Mouse (Mus musculus) midbrain, postnatal 0 days (tissue): ENCODE data around the gene Ptgs1. TPM values are rescaled to one million over a fixed set of nuclear protein-coding genes. Genes with fewer than 3 reads are reported as not detected.

Source experiments
- ATAC-seq: fragments of 200-750 bp; cut with Nextera tagmentation; 2 replicates; pipeline ENCODE4 v1.8.0; 2017; ENCODE audit warnings: moderate number of reproducible peaks, mild to moderate bottlenecking, moderate TSS enrichment, moderate library complexity; ENCODE audit not compliant: low FRiP score
- DNase-seq: peaks from one replicate; pipeline ENCODE4 v3.0.0-alpha.2; 2015; ENCODE audit warnings: low spot score
- H3K27ac ChIP-seq: fragments of 300-500 bp; sonication (generic); 2 replicates; pipeline ENCODE4 v1.5.1; 2014; ENCODE audit warnings: low read depth, mild to moderate bottlenecking, low read length, mixed read lengths
- H3K27me3 ChIP-seq: fragments of 300-500 bp; sonication (generic); 2 replicates; pipeline ENCODE4 v1.6.1; 2014; ENCODE audit warnings: low read length, control low read depth, mixed read lengths; ENCODE audit not compliant: insufficient read depth
- H3K36me3 ChIP-seq: fragments of 300-500 bp; sonication (generic); 2 replicates; pipeline ENCODE4 v1.6.1; 2014; ENCODE audit warnings: low read length, control low read depth, mixed read lengths; ENCODE audit not compliant: insufficient read depth
- H3K4me1 ChIP-seq: fragments of 300-500 bp; sonication (generic); 2 replicates; pipeline ENCODE4 v1.6.1; 2014; ENCODE audit warnings: mild to moderate bottlenecking, control low read depth, antibody characterized with exemption, low read length, mixed read lengths; ENCODE audit not compliant: insufficient read depth
- H3K4me2 ChIP-seq: fragments of 300-500 bp; sonication (generic); 2 replicates; pipeline ENCODE4 v1.6.1; 2014; ENCODE audit warnings: low read depth, mild to moderate bottlenecking, low read length, mixed read lengths; ENCODE audit not compliant: poor library complexity, severe bottlenecking
- H3K4me3 ChIP-seq: fragments of 300-500 bp; sonication (generic); 2 replicates; pipeline ENCODE4 v1.5.1; 2014; ENCODE audit warnings: low read depth, mild to moderate bottlenecking, low read length, moderate library complexity
- H3K9ac ChIP-seq: fragments of 300-500 bp; sonication (generic); replicated peaks from 2 replicates; pipeline ENCODE4 v1.6.1; 2014; ENCODE audit warnings: mild to moderate bottlenecking, low read length, moderate library complexity, mixed read lengths; ENCODE audit not compliant: poor library complexity, severe bottlenecking
- H3K9me3 ChIP-seq: fragments of 300-500 bp; sonication (generic); 2 replicates; pipeline ENCODE4 v1.6.1; 2016; ENCODE audit warnings: low read length, control low read depth
- CTCF ChIP-seq: IDR thresholded peaks from 2 replicates; pipeline ENCODE4 v1.5.1; 2016; ENCODE audit warnings: antibody characterized with exemption, mild to moderate bottlenecking
- WGBS: fragments of 180-500 bp; shearing (Covaris S2); extraction: QIAGEN DNeasy Blood & Tissue Kit; methylation state at CpG from one replicate; pipeline ENCODE4 v1.1.7; 2014; 5-methylcytosine and 5-hydroxymethylcytosine counted together
- polyA plus RNA-seq: library from polyadenylated mRNA; unstranded; fragments of >200 nt; fragmentation: Nextera tagmentation; extraction: Ambion mirVana; gene quantifications from 2 replicates; pipeline ENCODE4 v1.2.1, GENCODE M21; 2015
- total RNA-seq: library from RNA; depleted of rRNA; stranded (reverse); fragments of >200 nt; gene quantifications from 2 replicates; pipeline ENCODE4 v1.2.3, GENCODE M21; 2014

Gene Ptgs1
- total and polyA plus RNA-seq, 2 experiments from 2014 or later = 6.6 to 10.5 TPM

DNA sequence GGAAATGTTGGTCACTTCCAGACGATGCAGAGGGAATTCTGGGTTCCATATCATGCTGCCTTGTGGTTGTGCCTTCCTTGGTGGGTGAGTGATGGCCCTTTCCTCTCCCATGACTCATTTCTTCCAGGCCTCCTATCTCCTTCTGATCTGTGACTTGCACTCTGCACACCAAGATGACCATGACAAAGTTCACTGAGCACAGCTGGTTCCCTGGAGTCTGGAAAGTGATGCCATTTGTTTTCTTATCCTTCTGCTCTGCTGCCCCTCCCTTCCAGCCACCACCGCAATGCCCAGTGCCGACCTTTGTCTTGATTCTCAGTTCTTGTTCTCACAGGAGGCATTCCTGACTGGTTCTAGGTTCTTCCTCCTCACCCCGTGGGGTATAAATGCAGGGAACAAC is 29.2 kb downstream of the Ptgs1 start:
- H3K4me2 ChIP-seq = no peak overlapping the region
- DNase-seq (no peak), ATAC-seq (no peak)
- H3K36me3 ChIP-seq = no peaks in the 10 kb centered on the region
- H3K27ac ChIP-seq = no peak overlapping the region
- no peaks in the 10 kb centered on the region for H3K9me3 ChIP-seq
- H3K9ac ChIP-seq = no peak overlapping the region
- no peaks in the 10 kb centered on the region for H3K4me1 ChIP-seq
- no peak for TF ChIP-seq CTCF
- WGBS = 70% methylated on average over 4 of the region's 4 CpGs
- H3K4me3 ChIP-seq = no peak overlapping the region
- H3K27me3 ChIP-seq = no peaks in the 10 kb centered on the region

DNA sequence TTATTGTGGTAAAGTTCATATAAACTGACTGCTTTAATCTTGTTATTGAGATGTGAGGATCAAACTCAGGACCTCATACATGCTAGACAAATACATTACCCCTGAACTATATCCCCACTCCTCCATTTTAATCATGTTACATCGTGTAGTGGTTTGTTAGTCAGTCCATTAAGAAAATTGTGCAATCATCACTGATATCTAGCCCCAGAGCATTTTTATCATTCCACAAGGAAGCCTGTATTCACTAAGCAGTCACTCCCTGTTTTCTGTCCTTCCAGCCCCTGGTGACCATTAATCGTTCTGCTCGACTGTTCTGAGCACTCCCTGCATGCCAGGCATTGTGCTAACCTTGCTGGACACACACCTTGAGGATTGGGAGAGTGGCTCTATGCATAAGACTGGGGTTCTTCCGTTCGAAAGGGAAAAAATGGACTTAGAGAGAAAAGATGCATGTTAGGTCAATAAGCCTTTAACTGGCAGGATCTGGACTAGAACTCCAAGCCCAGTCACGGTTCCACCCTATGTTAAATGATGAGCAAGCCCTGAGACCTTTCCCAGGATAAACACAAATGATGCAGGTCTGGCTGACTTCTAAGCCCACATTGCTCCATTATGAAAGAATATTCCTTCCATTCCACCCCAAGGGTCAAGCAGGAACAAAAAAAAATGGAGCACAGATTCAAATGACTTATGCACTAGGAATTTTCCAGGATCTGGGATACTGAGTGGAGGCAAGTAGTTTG is 29.7 kb downstream of the Ptgs1 start:
- Histone ChIP-seq H3K36me3 (no peaks in the 10 kb centered on the region), H3K4me1 (no peaks in the 10 kb centered on the region), H3K4me2 (no peak overlapping the region), H3K9ac (no peak overlapping the region), H3K9me3 (no peaks in the 10 kb centered on the region), H3K4me3 (no peak overlapping the region), H3K27ac (no peak overlapping the region), H3K27me3 (no peaks in the 10 kb centered on the region)
- WGBS = 83% methylated on average over 6 of the region's 6 CpGs
- DNase-seq = no peak
- TF ChIP-seq CTCF = no peak
- ATAC-seq = no peak

DNA sequence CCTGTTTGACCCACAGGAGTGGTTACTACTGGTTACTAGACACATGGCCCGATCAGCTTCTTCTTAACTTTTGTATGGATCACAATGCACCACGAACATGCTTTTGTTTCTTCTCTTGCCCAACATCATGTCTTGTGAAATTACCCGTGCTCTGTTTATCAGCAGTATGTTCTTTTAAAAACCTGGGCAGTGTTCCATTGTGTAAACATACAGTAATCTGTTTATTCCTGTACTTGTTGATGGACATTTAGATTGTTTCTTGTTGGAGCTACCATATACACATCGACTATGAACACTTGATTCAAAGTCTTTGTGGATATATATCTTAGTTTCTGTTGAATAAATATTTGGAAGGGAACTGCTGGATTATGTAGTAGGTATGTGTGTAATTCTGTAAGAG is 31.8 kb downstream of the Ptgs1 start:
- Histone ChIP-seq H3K9ac (no peak overlapping the region), H3K36me3 (no peaks in the 10 kb centered on the region), H3K4me1 (no peaks in the 10 kb centered on the region), H3K27ac (no peak overlapping the region), H3K27me3 (no peaks in the 10 kb centered on the region), H3K4me3 (no peak overlapping the region), H3K4me2 (no peak overlapping the region), H3K9me3 (no peaks in the 10 kb centered on the region)
- no peak for DNase-seq
- TF ChIP-seq CTCF = no peak
- ATAC-seq = no peak
- 83% methylated on average over 4 of the region's 4 CpGs for WGBS

DNA sequence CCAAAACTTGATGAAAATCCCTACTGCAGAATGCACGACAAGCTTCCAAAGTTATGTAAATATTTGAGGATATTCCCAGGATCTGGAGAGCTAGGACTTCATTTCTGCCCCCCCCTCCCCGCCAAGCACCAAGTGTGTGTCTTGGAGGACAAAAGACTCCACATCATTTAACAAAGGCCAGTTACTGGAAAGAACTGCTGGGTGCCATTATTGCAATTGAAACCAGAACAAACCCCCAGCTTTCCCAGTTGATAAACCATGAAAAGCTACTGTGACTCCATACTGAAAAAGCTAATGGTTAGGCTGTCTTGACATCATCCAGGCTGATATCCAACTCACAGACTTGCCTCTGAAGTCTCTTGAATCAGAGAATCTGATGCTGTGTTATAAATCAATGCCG is 39.2 kb downstream of the Ptgs1 start:
- no peaks in the 10 kb centered on the region for H3K27me3 ChIP-seq
- H3K9ac ChIP-seq = no peak overlapping the region
- WGBS = 31% methylated on average over 3 of the region's 3 CpGs
- DNase-seq = peak; percentile 42
- no peaks in the 10 kb centered on the region for H3K9me3 ChIP-seq
- no peak overlapping the region for H3K27ac ChIP-seq
- no peaks in the 10 kb centered on the region for H3K36me3 ChIP-seq
- ATAC-seq = no peak
- no peaks in the 10 kb centered on the region for H3K4me1 ChIP-seq
- no peak overlapping the region for H3K4me2 ChIP-seq
- H3K4me3 ChIP-seq = no peak overlapping the region
- no peak for TF ChIP-seq CTCF

DNA sequence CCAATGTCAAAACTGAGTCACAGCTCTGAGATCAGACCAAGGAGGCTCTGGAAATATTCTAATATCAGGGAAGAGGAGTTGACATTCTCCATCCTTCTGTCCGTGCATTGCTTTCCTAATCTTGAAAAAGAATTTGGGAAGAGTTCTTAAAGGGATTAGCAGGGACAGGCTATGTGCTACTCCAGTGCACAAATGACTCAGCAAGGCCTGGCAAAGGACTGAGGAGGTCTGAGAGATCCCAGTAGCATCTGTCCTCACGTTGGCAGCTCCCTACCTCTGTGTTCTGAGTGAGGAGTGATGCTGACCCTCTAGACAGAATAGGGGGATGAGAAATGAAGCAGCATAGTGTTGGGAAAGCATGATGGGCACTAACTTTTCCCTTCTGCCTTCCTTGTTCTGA is 40.0 kb downstream of the Ptgs1 start:
- no peak overlapping the region for H3K9ac ChIP-seq
- no peak overlapping the region for H3K27ac ChIP-seq
- no peak for DNase-seq
- H3K27me3 ChIP-seq = no peaks in the 10 kb centered on the region
- no peak for TF ChIP-seq CTCF
- H3K4me2 ChIP-seq = no peak overlapping the region
- no peaks in the 10 kb centered on the region for H3K9me3 ChIP-seq
- H3K4me1 ChIP-seq = no peaks in the 10 kb centered on the region
- no peak for ATAC-seq
- no peak overlapping the region for H3K4me3 ChIP-seq
- 31% methylated on average over 2 of the region's 2 CpGs for whole genome bisulfite sequencing
- no peaks in the 10 kb centered on the region for H3K36me3 ChIP-seq

DNA sequence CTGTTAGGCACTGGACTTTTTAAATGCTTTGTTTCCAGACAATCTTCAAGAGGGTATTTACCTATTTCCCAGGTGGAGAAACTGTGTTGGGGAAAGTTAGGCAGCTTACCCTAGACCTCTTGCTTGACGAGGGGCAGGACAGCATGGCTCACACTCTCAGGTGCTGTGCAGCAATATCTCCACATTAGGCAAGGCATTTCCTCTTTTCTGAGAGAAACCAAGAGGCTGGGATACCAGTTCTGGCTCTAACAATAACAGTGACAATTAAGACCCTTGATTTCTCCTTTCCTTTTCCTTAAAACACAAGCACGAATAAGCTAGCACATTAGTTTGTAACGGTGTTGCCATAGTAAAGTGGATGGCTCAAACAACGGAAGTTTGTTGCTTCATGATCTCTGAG is 40.9 kb downstream of the Ptgs1 start:
- Histone ChIP-seq H3K9ac (no peak overlapping the region), H3K27me3 (no peaks in the 10 kb centered on the region), H3K4me2 (no peak overlapping the region), H3K9me3 (no peaks in the 10 kb centered on the region), H3K36me3 (no peaks in the 10 kb centered on the region), H3K27ac (no peak overlapping the region), H3K4me1 (no peaks in the 10 kb centered on the region), H3K4me3 (no peak overlapping the region)
- no peak for TF ChIP-seq CTCF
- WGBS = 90% methylated on average over 4 of the region's 4 CpGs
- ATAC-seq (no peak), DNase-seq (no peak)
